Comparison of ENCODE assay signal across 8 mouse cellular contexts in the genomic region with DNA sequence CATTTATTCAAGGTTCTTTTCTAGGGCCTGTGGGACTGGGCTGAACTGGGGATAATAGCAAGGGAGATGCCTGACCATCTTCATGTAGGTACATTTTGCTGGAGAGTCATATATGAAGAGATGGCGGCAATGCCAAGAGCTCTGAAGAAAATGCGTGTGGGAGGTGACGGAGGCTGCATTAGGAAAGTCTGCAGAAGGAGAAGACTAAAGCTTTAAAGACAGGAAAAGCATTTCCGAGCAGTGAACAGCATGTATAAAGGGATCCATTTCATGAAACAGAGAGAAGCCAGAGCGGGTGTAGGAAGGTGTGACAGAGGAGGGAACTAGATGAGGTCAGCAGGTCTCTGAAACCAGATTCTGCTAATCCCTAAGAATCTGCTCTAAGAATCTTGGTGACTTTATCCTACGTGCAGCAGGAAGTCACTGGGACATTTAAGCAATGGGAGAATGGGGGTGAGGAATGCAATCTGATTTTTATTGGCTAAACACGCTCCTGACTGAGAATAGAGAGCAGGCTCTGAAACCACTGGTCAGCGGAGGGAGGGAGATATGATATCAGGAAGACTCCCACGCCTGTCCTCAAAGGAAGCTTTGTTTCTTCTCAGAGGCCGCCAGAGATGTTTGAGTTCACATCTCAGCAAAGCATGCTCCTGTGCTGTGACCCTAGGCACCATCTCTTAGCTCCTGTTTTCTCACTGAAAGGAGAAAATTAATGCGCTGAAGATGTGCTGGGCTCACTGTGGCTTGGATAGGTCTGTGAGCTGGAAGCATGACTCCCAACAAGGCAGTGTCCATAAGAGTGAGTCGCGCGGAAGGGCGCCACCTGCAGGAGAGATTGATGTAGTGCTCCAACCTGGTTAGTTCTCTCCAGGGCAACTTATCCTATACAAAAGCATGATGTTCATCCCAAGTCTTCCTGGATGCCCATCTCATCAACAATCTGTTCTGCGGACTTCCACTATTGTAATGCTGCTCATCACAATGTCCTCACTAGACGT. TPM values are rescaled to one million over a fixed set of nuclear protein-coding genes. Genes with fewer than 3 reads are reported as not detected.
DNase-seq lines count a peak whose midpoint lies in the region; ATAC-seq lines count a peak whose summit lies in the region.

No protein-coding gene starts in this region.

- H3K36me3 ChIP-seq in forebrain, embryonic 16.5 days (ENCODE audit: control insufficient read depth, insufficient read depth), result no peaks in the 10 kb centered on the region
- H3K36me3 ChIP-seq in midbrain, embryonic 11.5 days (ENCODE audit: control insufficient read depth, insufficient read depth, low read length), result no peaks in the 10 kb centered on the region

- ATAC-seq in forebrain, embryonic 16.5 days, result peak; percentile 58
- ATAC-seq in midbrain, embryonic 11.5 days (ENCODE audit: low FRiP score), result peak; percentile 65; the same call in 1 of the 2 replicates

- H3K27me3 ChIP-seq in forebrain, embryonic 16.5 days (replicated peaks; ENCODE audit: control insufficient read depth, insufficient read depth, low read length), result no peaks in the 10 kb centered on the region
- no peaks in the 10 kb centered on the region for H3K27me3 ChIP-seq in midbrain, embryonic 11.5 days (ENCODE audit: control insufficient read depth, insufficient read depth, low read length)

- WGBS in forebrain, embryonic 16.5 days, result 51% methylated on average over 17 of the region's 17 CpGs
- 49% methylated on average over 17 of the region's 17 CpGs for WGBS in midbrain, embryonic 11.5 days

- DNase-seq in cerebellum, postnatal 10 days, result peak; percentile 67 to 75
- DNase-seq in cerebellum, adult 9-10 months, result no peak
- peak; percentile 25 for DNase-seq in urinary bladder, adult 2 months (ENCODE audit: low spot score)
- no peak for DNase-seq in urinary bladder, postnatal 4 days (ENCODE audit: low spot score in 2 of 2)
- peak; percentile 37 for DNase-seq in kidney, adult 9 months
- peak; percentile 95 for DNase-seq in midbrain, embryonic 11.5 days (ENCODE audit: low spot score, missing footprints)
- peak; percentile 56 for DNase-seq in thymus, postnatal 0 days (ENCODE audit: low spot score)

- no peaks in the 10 kb centered on the region for H3K4me1 ChIP-seq in forebrain, embryonic 16.5 days (replicated peaks; ENCODE audit: control insufficient read depth, insufficient read depth, low read length)
- no peaks in the 10 kb centered on the region for H3K4me1 ChIP-seq in midbrain, embryonic 11.5 days (ENCODE audit: control insufficient read depth, insufficient read depth, low read length)

- no peak overlapping the region for H3K4me2 ChIP-seq in forebrain, embryonic 16.5 days (ENCODE audit: low read length)
- H3K4me2 ChIP-seq in midbrain, embryonic 11.5 days, result no peak overlapping the region

- no peak overlapping the region for H3K4me3 ChIP-seq in forebrain, embryonic 16.5 days (replicated peaks; ENCODE audit: low read length)
- H3K4me3 ChIP-seq in midbrain, embryonic 11.5 days (ENCODE audit: low read depth, low read length), result no peak overlapping the region

- peaks cover 7% of the 10 kb centered on the region; the same call in 1 of the 2 replicates for H3K9me3 ChIP-seq in forebrain, embryonic 16.5 days (ENCODE audit: control insufficient read depth, low read length)
- no peaks in the 10 kb centered on the region for H3K9me3 ChIP-seq in midbrain, embryonic 11.5 days (ENCODE audit: control insufficient read depth, low read length)

- H3K27ac ChIP-seq in forebrain, embryonic 16.5 days (ENCODE audit: low read length), result no peak overlapping the region
- no peak overlapping the region for H3K27ac ChIP-seq in midbrain, embryonic 11.5 days (ENCODE audit: low read depth, low read length)

- H3K9ac ChIP-seq in forebrain, embryonic 16.5 days (replicated peaks; ENCODE audit: low read depth, low read length), result no peak overlapping the region
- no peak overlapping the region for H3K9ac ChIP-seq in midbrain, embryonic 11.5 days (ENCODE audit: low read length)

RNA-seq across cellular contexts. Expression of gene Sh3pxd2b, which starts 6.8 kb away (rescaled TPM):
- 10.0 and 15.0 TPM in 2 replicates for polyA plus RNA-seq in urinary bladder, adult 2 months (2012; rRNA removed)
- 16.2 and 22.4 TPM in 2 replicates for polyA plus RNA-seq in forebrain, embryonic 16.5 days (2015; fragmentation: Nextera tagmentation; extraction: Ambion mirVana)
- polyA plus RNA-seq in midbrain, embryonic 11.5 days (2014; fragmentation: Nextera tagmentation; extraction: Ambion mirVana), result 21.4 and 23.2 TPM in 2 replicates
- 2.3 and 2.7 TPM in 2 replicates for polyA plus RNA-seq in thymus, postnatal 0 days (2015; fragmentation: Nextera tagmentation; extraction: Ambion mirVana)

RNA-seq across cellular contexts. Expression of gene Hbq1a, which starts 40.9 kb away (rescaled TPM):
- polyA plus RNA-seq in urinary bladder, adult 2 months (2012; rRNA removed), result not detected in 2 replicates
- 1.3 and 1.9 TPM in 2 replicates for polyA plus RNA-seq in forebrain, embryonic 16.5 days (2015; fragmentation: Nextera tagmentation; extraction: Ambion mirVana)
- 0.30 and 0.77 TPM in 2 replicates for polyA plus RNA-seq in midbrain, embryonic 11.5 days (2014; fragmentation: Nextera tagmentation; extraction: Ambion mirVana)
- not detected in 2 replicates for polyA plus RNA-seq in thymus, postnatal 0 days (2015; fragmentation: Nextera tagmentation; extraction: Ambion mirVana)

RNA-seq across cellular contexts. Expression of gene Hba-a2, which starts 44.5 kb away (rescaled TPM):
- 173 and 196 TPM in 2 replicates for polyA plus RNA-seq in urinary bladder, adult 2 months (2012; rRNA removed)
- polyA plus RNA-seq in forebrain, embryonic 16.5 days (2015; fragmentation: Nextera tagmentation; extraction: Ambion mirVana), result 5,488 and 6,869 TPM in 2 replicates
- polyA plus RNA-seq in midbrain, embryonic 11.5 days (2014; fragmentation: Nextera tagmentation; extraction: Ambion mirVana), result 5,591 and 5,690 TPM in 2 replicates
- 1,475 and 1,659 TPM in 2 replicates for polyA plus RNA-seq in thymus, postnatal 0 days (2015; fragmentation: Nextera tagmentation; extraction: Ambion mirVana)

RNA-seq across cellular contexts. Expression of gene Hbq1b, which starts 54.0 kb away (rescaled TPM):
- polyA plus RNA-seq in urinary bladder, adult 2 months (2012; rRNA removed), result not detected in 2 replicates
- polyA plus RNA-seq in forebrain, embryonic 16.5 days (2015; fragmentation: Nextera tagmentation; extraction: Ambion mirVana), result 3.3 and 4.1 TPM in 2 replicates
- polyA plus RNA-seq in midbrain, embryonic 11.5 days (2014; fragmentation: Nextera tagmentation; extraction: Ambion mirVana), result 6.9 and 7.2 TPM in 2 replicates
- polyA plus RNA-seq in thymus, postnatal 0 days (2015; fragmentation: Nextera tagmentation; extraction: Ambion mirVana), result 0.33 and 0.34 TPM in 2 replicates

RNA-seq across cellular contexts. Expression of gene Hba-a1, which starts 57.5 kb away (rescaled TPM):
- 62.4 and 76.0 TPM in 2 replicates for polyA plus RNA-seq in urinary bladder, adult 2 months (2012; rRNA removed)
- polyA plus RNA-seq in forebrain, embryonic 16.5 days (2015; fragmentation: Nextera tagmentation; extraction: Ambion mirVana), result 2,173 and 2,648 TPM in 2 replicates
- 2,946 and 2,965 TPM in 2 replicates for polyA plus RNA-seq in midbrain, embryonic 11.5 days (2014; fragmentation: Nextera tagmentation; extraction: Ambion mirVana)
- polyA plus RNA-seq in thymus, postnatal 0 days (2015; fragmentation: Nextera tagmentation; extraction: Ambion mirVana), result 616 and 668 TPM in 2 replicates

Comparison
In these comparisons a context has a peak if more than half of its experiments do, and no peak if none do; other contexts are left out.
1. DNase-seq: peak in cerebellum, postnatal 10 days (2 of 2), urinary bladder, adult 2 months (single experiment), kidney, adult 9 months (single experiment), midbrain, embryonic 11.5 days (single experiment) and thymus, postnatal 0 days (single experiment); none in cerebellum, adult 9-10 months (single experiment) and urinary bladder, postnatal 4 days (0 of 2).